In the genomic region with DNA sequence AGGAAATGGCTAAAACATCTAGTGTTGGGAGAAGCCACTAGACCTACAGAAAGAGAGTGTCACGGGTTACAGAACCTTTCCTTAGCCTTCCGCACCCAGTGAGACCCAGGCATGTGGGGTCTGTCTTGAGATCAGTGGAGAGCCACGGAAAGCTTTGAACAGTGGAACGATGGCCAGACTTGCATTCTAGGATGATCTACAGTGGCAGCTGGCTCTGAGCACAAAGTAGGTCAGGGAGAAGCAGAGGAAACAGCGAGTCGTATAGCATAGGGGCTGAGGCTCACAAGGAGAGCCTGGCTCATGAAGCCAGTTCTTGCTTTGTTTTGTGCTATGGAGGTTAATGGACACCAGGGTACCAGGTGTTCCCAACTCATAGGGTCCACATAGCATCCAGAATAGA, we compare ENCODE assay signal across 14 mouse cellular contexts.
"Had no signal": no experiment of that assay in that cellular context is flagged by ENCODE, and none has a peak within 500 bp of the region (broad histone marks: within the 10 kb centered on the region; RNA-seq: fewer than 3 reads in every experiment).

No protein-coding gene starts in this region.

- DNase-seq: forebrain, postnatal 0 days; gastrocnemius, postnatal 14 days; gastrocnemius, postnatal 36 days; heart, adult 2 months; heart, postnatal 14 days; heart, postnatal 36 days; kidney, adult 11 months; kidney, adult 2 months; kidney, adult 9 months; kidney, postnatal 14 days; kidney, postnatal 36 days; layer of hippocampus, adult 9-11 months; layer of hippocampus, postnatal 36 days; liver had no signal
